In genomic region chr13:48878534-48878933, GRCm38 (mm10) we compare ENCODE assay signal across 8 mouse cellular contexts. TPM values are rescaled to one million over a fixed set of nuclear protein-coding genes. Genes with fewer than 3 reads are reported as not detected.
DNase-seq lines count a peak whose midpoint lies in the region; ATAC-seq and TF ChIP-seq lines count a peak whose summit lies in the region.

No protein-coding gene starts in this region.

- TF ChIP-seq EP300 in liver, postnatal 0 days (IDR thresholded peaks at IDR 0.05; ENCODE audit: low read depth) = no peak

- peak overlapping the region; percentile 78 for H3K4me3 ChIP-seq in E14TG2a.4 (replicated peaks; ENCODE audit: low read length)
- H3K4me3 ChIP-seq in forebrain, embryonic 13.5 days = peak overlapping the region; percentile 42
- peak overlapping the region; percentile 39 for H3K4me3 ChIP-seq in liver, postnatal 0 days (ENCODE audit: low read depth, low read length)
- peak overlapping the region; percentile 35 for H3K4me3 ChIP-seq in neural tube, embryonic 14.5 days (ENCODE audit: low read depth, low read length)

- TF ChIP-seq CTCF in E14TG2a.4 (conservative IDR thresholded peaks at IDR 0.05; ENCODE audit: low read length) = no peak
- no peak for TF ChIP-seq CTCF in liver, postnatal 0 days (IDR thresholded peaks at IDR 0.05; ENCODE audit: low read depth)

- peak; percentile 96 for DNase-seq in c-Kit-positive CD71-positive TER-119-positive erythroid progenitor cells, embryonic 14.5 days (ENCODE audit: low spot score)
- peak; percentile 99 for DNase-seq in heart, postnatal 10 days
- peak; percentile 92 for DNase-seq in large intestine, adult 2 months (ENCODE audit: low read depth, low spot score)
- peak; percentile 98 for DNase-seq in liver, postnatal 0 days
- peak; percentile 99 for DNase-seq in testis, postnatal 10 days (ENCODE audit: low spot score)

- 0 out of 2 replicates have a peak, but pooled peaks cover under 1% of the 10 kb centered on the region for H3K27me3 ChIP-seq in E14TG2a.4 (ENCODE audit: insufficient read depth, low read length)
- no peaks in the 10 kb centered on the region for H3K27me3 ChIP-seq in forebrain, embryonic 13.5 days
- H3K27me3 ChIP-seq in liver, postnatal 0 days (ENCODE audit: insufficient read depth, low read length) = no peaks in the 10 kb centered on the region
- H3K27me3 ChIP-seq in neural tube, embryonic 14.5 days (ENCODE audit: control insufficient read depth, insufficient read depth, low read length) = no peaks in the 10 kb centered on the region

- no peaks in the 10 kb centered on the region for H3K9me3 ChIP-seq in E14TG2a.4 (ENCODE audit: low read length)
- H3K9me3 ChIP-seq in forebrain, embryonic 13.5 days (replicated peaks) = no peaks in the 10 kb centered on the region
- no peaks in the 10 kb centered on the region for H3K9me3 ChIP-seq in liver, postnatal 0 days (ENCODE audit: low read length)
- H3K9me3 ChIP-seq in neural tube, embryonic 14.5 days (ENCODE audit: control insufficient read depth, low read length) = no peaks in the 10 kb centered on the region

- WGBS in forebrain, embryonic 13.5 days = under 1% methylated on average over 36 of the region's 36 CpGs
- whole genome bisulfite sequencing in large intestine, adult 2 months = under 1% methylated on average over 36 of the region's 36 CpGs
- 2% methylated on average over 36 of the region's 36 CpGs for WGBS in liver, postnatal 0 days (ENCODE audit: insufficient replicate concordance)
- under 1% methylated on average over 36 of the region's 36 CpGs for WGBS in neural tube, embryonic 14.5 days

- H3K9ac ChIP-seq in forebrain, embryonic 13.5 days = peak overlapping the region; percentile 79
- H3K9ac ChIP-seq in liver, postnatal 0 days (replicated peaks) = peak overlapping the region; percentile 75
- peak overlapping the region; percentile 73 for H3K9ac ChIP-seq in neural tube, embryonic 14.5 days (replicated peaks; ENCODE audit: low read depth, low read length)

- H3K27ac ChIP-seq in forebrain, embryonic 13.5 days = peak overlapping the region; percentile 79
- peak overlapping the region; percentile 82 for H3K27ac ChIP-seq in liver, postnatal 0 days (ENCODE audit: low read depth)
- H3K27ac ChIP-seq in neural tube, embryonic 14.5 days (ENCODE audit: low read depth, low read length) = peak overlapping the region; percentile 86

- peaks cover 40% of the 10 kb centered on the region for H3K36me3 ChIP-seq in E14TG2a.4 (ENCODE audit: insufficient read depth, low read length)
- H3K36me3 ChIP-seq in forebrain, embryonic 13.5 days (ENCODE audit: poor library complexity, severe bottlenecking) = peaks cover 37% of the 10 kb centered on the region
- H3K36me3 ChIP-seq in liver, postnatal 0 days (replicated peaks; ENCODE audit: insufficient read depth, low read length) = peaks cover 25% of the 10 kb centered on the region
- H3K36me3 ChIP-seq in neural tube, embryonic 14.5 days (ENCODE audit: control insufficient read depth, insufficient read depth, low read length) = peaks cover 20% of the 10 kb centered on the region; the same call in 1 of the 2 replicates

- intact Hi-C loops in heart, postnatal 10 days (cut with DNase I) = loop anchor here (5.0 kb wide), 2 partner anchors 89 to 294 kb away; partner anchors contain the start of gene Fam120a

- H3K4me1 ChIP-seq in E14TG2a.4 (replicated peaks; ENCODE audit: low read depth, low read length) = peaks cover 10% of the 10 kb centered on the region
- peaks cover 7% of the 10 kb centered on the region for H3K4me1 ChIP-seq in forebrain, embryonic 13.5 days
- peaks cover 13% of the 10 kb centered on the region for H3K4me1 ChIP-seq in liver, postnatal 0 days (ENCODE audit: insufficient read depth)
- peaks cover 5% of the 10 kb centered on the region for H3K4me1 ChIP-seq in neural tube, embryonic 14.5 days (ENCODE audit: control insufficient read depth, insufficient read depth, low read length)

- ATAC-seq in forebrain, embryonic 13.5 days = peak; percentile 100
- ATAC-seq in liver, postnatal 0 days = peak; percentile 99
- peak; percentile 99 for ATAC-seq in neural tube, embryonic 14.5 days (ENCODE audit: low read depth)

- H3K4me2 ChIP-seq in forebrain, embryonic 13.5 days = peak overlapping the region; percentile 64
- H3K4me2 ChIP-seq in liver, postnatal 0 days (ENCODE audit: low read depth, low read length) = peak overlapping the region; percentile 74
- peak overlapping the region; percentile 67 for H3K4me2 ChIP-seq in neural tube, embryonic 14.5 days (ENCODE audit: low read depth, low read length)

RNA-seq across cellular contexts. Expression of gene Phf2, which starts 7.6 kb away (rescaled TPM):
- 10.6 and 10.9 TPM in 2 replicates for polyA plus RNA-seq in forebrain, embryonic 13.5 days (2015; fragmentation: Nextera tagmentation; extraction: Ambion mirVana)
- total RNA-seq in heart, postnatal 10 days (2021) = 10 to 100 TPM; 31.1 to 32.2 TPM
- polyA plus RNA-seq in large intestine, adult 2 months (2012; rRNA removed) = 7.0 and 9.5 TPM in 2 replicates
- 1.5 and 1.6 TPM in 2 replicates for polyA plus RNA-seq in liver, postnatal 0 days (2015; fragmentation: Nextera tagmentation; extraction: Ambion mirVana)
- 10.7 and 11.7 TPM in 2 replicates for polyA plus RNA-seq in neural tube, embryonic 14.5 days (2014; fragmentation: Nextera tagmentation; extraction: Ambion mirVana)

Comparison
In these comparisons a context has a peak if more than half of its experiments do, and no peak if none do; other contexts are left out.
1. Peak in every context shown above with its lines: DNase-seq, ATAC-seq, H3K4me3 ChIP-seq and H3K27ac ChIP-seq.